Mouse (Mus musculus) bone marrow, adult 2 months (tissue): ENCODE data around the gene Etnk1.

Experiments
- CTCF ChIP-seq: fragments of 200-500 bp; IDR thresholded peaks from 2 replicates; pipeline ENCODE4 v1.5.1; 2011; ENCODE audit warnings: low read length, control low read depth; ENCODE audit not compliant: control insufficient read depth, insufficient read depth
- POLR2A ChIP-seq: fragments of 200-500 bp; IDR thresholded peaks from 2 replicates; pipeline ENCODE4 v1.6.1; 2011; ENCODE audit warnings: low read depth, mild to moderate bottlenecking, control low read depth, low read length, borderline replicate concordance; ENCODE audit not compliant: control insufficient read depth

GRCm38 (mm10) chr6:143149766-143150291 lies 17.2 kb upstream of the Etnk1 start:
- TF ChIP-seq CTCF (no peak), POLR2A (no peak)
